Comparison of ENCODE assay signal across 8 mouse cellular contexts in the genomic region with DNA sequence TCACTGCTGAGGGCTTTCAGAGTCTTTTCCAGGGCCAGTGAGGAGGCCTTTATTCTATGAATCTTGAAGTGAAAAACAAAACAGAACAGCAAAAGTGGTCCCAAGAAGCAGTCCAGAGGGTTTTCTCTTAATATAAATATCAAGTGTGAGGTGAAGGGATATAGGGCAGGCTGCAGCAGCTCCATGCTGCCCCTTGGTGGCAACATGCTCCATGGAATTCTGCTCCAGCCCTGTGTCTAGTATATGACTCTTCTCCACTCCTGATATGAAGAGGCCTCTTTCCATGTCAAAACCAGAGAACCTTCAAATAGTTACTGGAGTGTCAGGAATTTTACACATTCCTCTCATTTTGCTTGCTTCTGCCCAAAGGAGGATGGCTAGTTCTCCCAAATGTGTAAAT.
A peak's percentile ranks its signal among the peaks of the same experiment; 100 is the strongest.
DNase-seq lines count a peak whose midpoint lies in the region; ATAC-seq and TF ChIP-seq lines count a peak whose summit lies in the region.

No protein-coding gene starts in this region.

- peak; percentile 70; the same call in 1 of the 2 replicates for ATAC-seq in midbrain, postnatal 0 days (ENCODE audit: low FRiP score)

- no peak overlapping the region for H3K4me3 ChIP-seq in kidney, adult 2 months (ENCODE audit: insufficient read depth, low read depth, low read length)
- H3K4me3 ChIP-seq in midbrain, postnatal 0 days (ENCODE audit: low read depth, low read length): no peak overlapping the region

- TF ChIP-seq POLR2A in kidney, adult 2 months (IDR thresholded peaks at IDR 0.05; ENCODE audit: low read depth, low read length): no peak

- no peaks in the 10 kb centered on the region for H3K36me3 ChIP-seq in kidney, adult 2 months (ENCODE audit: control insufficient read depth, insufficient read depth, low read length)
- no peaks in the 10 kb centered on the region for H3K36me3 ChIP-seq in midbrain, postnatal 0 days (ENCODE audit: insufficient read depth, low read length)

- DNase-seq in heart, postnatal 4 days: peak; percentile 42
- DNase-seq in heart, adult 8-10 months (ENCODE audit: low spot score): no peak
- DNase-seq in A20 (ENCODE audit: low read depth, low spot score) (peak; percentile 25), NIH3T3 (ENCODE audit: low read depth) (peak; percentile 71)
- peak; percentile 33 for DNase-seq in kidney, adult 2 months
- DNase-seq in midbrain, postnatal 0 days (ENCODE audit: low spot score): peak; percentile 77
- DNase-seq in thymus, postnatal 36 days: no peak
- no peak for DNase-seq in cerebellum, adult 11 months

- no peaks in the 10 kb centered on the region for H3K4me1 ChIP-seq in kidney, adult 2 months (ENCODE audit: control insufficient read depth, insufficient read depth, low read length)
- no peaks in the 10 kb centered on the region for H3K4me1 ChIP-seq in midbrain, postnatal 0 days (ENCODE audit: insufficient read depth, low read length)

- no peaks in the 10 kb centered on the region for H3K9me3 ChIP-seq in midbrain, postnatal 0 days (ENCODE audit: low read length)

- no peak overlapping the region for H3K4me2 ChIP-seq in midbrain, postnatal 0 days (ENCODE audit: low read depth, low read length, poor library complexity, severe bottlenecking)

- H3K27me3 ChIP-seq in kidney, adult 2 months (replicated peaks; ENCODE audit: control insufficient read depth, insufficient read depth, low read length): no peaks in the 10 kb centered on the region
- H3K27me3 ChIP-seq in midbrain, postnatal 0 days (ENCODE audit: insufficient read depth, low read length): no peaks in the 10 kb centered on the region

- no peak overlapping the region for H3K27ac ChIP-seq in kidney, adult 2 months (ENCODE audit: insufficient read depth, low read depth, low read length)
- no peak overlapping the region for H3K27ac ChIP-seq in midbrain, postnatal 0 days (ENCODE audit: low read depth, low read length)

- TF ChIP-seq CTCF in kidney, adult 2 months (conservative IDR thresholded peaks at IDR 0.05; ENCODE audit: insufficient read depth, insufficient read length, low read depth, low read length): peak; percentile 70
- peak; percentile 86 for TF ChIP-seq CTCF in midbrain, postnatal 0 days (IDR thresholded peaks at IDR 0.05)

- H3K9ac ChIP-seq in midbrain, postnatal 0 days (replicated peaks; ENCODE audit: low read length, poor library complexity, severe bottlenecking): no peak overlapping the region

Comparison
In these comparisons a context has a peak if more than half of its experiments do, and no peak if none do; other contexts are left out.
1. DNase-seq: peak in heart, postnatal 4 days (single experiment), A20 (single experiment), NIH3T3 (single experiment), kidney, adult 2 months (single experiment) and midbrain, postnatal 0 days (single experiment); none in heart, adult 8-10 months (single experiment), thymus, postnatal 36 days (0 of 2) and cerebellum, adult 11 months (single experiment).